Mouse (Mus musculus): ENCODE results near the gene Lexm. TPM values are rescaled to one million over a fixed set of nuclear protein-coding genes. Genes with fewer than 3 reads are reported as not detected.

The Lexm gene
- not detected in 2 replicates for polyA plus RNA-seq (2015; fragmentation: Nextera tagmentation; extraction: Ambion mirVana)

- Histone ChIP-seq H3K27me3 (replicated peaks) (peaks cover 7% of the 10 kb centered on the region), H3K27ac (no peak within 1 kb of the TSS), H3K9me3 (no peaks in the 10 kb centered on the region), H3K9ac (0 out of 2 replicates have a peak within 1 kb of the TSS, but pooled peaks have one; percentile 6), H3K4me2 (peak within 1 kb of the TSS; percentile 52), H3K36me3 (replicated peaks) (no peaks in the 10 kb centered on the region), H3K4me3 (peak within 1 kb of the TSS; percentile 20), H3K4me1 (peaks cover 15% of the 10 kb centered on the region)
- WGBS, result 1% methylated on average over 18 of the region's 19 CpGs
- no peak for ATAC-seq (replicated peaks)
Measured at GRCm38 (mm10) chr4:106617056-106617455, at the start of gene Lexm. TSS of gene Lexm (minus strand) at chr4:106617241.

- Histone ChIP-seq H3K27me3 (replicated peaks) (no peaks in the 10 kb centered on the region), H3K27ac (no peak overlapping the region), H3K4me1 (no peaks in the 10 kb centered on the region), H3K4me2 (no peak overlapping the region), H3K9ac (no peak overlapping the region), H3K36me3 (replicated peaks) (peaks cover 65% of the 10 kb centered on the region), H3K9me3 (no peaks in the 10 kb centered on the region), H3K4me3 (no peak overlapping the region)
- no peak for ATAC-seq (replicated peaks)
- WGBS, result 92% methylated on average over 2 of the region's 2 CpGs
Measured at GRCm38 (mm10) chr4:106666546-106666945, 49.5 kb upstream of the Lexm start.

- Histone ChIP-seq H3K9ac (no peak overlapping the region), H3K4me1 (no peaks in the 10 kb centered on the region), H3K4me3 (no peak overlapping the region), H3K27me3 (replicated peaks) (no peaks in the 10 kb centered on the region), H3K27ac (no peak overlapping the region), H3K36me3 (replicated peaks) (peaks cover 69% of the 10 kb centered on the region), H3K9me3 (no peaks in the 10 kb centered on the region), H3K4me2 (no peak overlapping the region)
- no peak for ATAC-seq (replicated peaks)
- 93% methylated on average over 10 of the region's 10 CpGs for WGBS
Measured at GRCm38 (mm10) chr4:106665673-106666072, 48.6 kb upstream of the Lexm start.

DNA sequence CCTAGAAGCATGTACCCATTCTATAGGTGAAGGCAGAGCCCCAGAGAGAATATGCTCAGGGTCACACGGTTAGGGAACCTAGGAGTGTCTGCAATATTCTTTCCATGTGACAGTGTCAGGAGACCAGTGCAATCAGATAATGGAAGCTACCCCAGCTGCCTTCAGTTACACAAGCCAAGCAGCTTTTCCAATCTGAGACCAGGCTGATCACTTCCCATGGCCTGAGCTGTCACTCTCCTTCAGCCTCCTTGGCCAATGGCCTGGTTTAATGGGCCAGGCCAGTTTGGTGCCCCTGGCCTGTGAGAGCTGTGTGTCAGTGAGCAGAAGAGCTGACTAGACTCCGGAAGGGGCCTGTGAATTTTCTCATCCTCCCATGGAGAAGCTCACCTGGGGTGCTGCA, 48.2 kb upstream of the Lexm start:
- no peak overlapping the region for H3K27ac ChIP-seq
- peaks cover 71% of the 10 kb centered on the region for H3K36me3 ChIP-seq (replicated peaks)
- H3K27me3 ChIP-seq (replicated peaks), result no peaks in the 10 kb centered on the region
- no peaks in the 10 kb centered on the region for H3K4me1 ChIP-seq
- H3K9me3 ChIP-seq, result no peaks in the 10 kb centered on the region
- no peak for ATAC-seq (replicated peaks)
- no peak overlapping the region for H3K4me3 ChIP-seq
- H3K4me2 ChIP-seq, result no peak overlapping the region
- no peak overlapping the region for H3K9ac ChIP-seq
- WGBS, result 95% methylated on average over 2 of the region's 2 CpGs

DNA sequence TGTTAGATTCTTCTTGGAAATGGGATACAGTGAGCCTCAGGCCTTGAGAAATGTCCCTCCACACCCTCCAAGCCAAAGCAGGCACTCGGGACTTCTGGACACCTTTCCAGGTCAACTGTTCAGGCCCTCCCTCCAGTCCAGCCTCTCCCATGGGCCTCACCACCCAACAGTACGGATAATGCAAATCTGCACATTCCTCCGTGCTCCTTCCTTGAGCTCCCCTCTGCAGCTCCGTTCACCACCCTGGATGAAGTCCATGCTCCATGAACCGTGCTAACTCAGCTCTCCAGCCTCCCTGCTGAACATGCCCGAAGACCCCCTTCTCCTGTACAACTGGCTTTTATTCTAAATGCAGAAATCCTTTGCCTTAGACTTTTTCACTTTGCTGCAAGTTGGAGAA, 47.7 kb upstream of the Lexm start:
- H3K4me3 ChIP-seq, result no peak overlapping the region

DNA sequence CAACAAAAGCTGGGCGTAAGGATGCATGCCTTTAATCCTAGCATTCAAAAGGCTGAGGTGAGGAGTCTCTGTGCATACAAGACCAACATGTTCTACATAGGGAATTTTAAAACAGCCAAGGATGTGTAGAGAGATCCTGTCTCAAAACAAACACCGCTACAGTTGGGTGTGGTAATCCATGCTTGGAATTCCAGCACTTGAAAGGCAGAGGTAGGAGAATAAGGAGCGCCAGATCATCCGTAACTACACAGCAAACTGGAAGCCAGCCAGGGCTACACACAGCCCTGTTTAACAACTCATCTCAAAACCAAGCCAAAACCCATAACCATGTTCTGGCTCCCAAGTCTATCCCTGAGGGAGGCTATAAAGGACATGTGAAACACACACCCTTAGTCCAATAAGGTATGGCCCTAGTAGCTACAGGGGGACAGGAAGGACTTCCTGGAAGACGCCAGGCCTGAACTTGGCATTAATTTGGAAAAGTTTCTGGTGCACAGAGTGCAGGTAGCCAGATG, 47.0 kb upstream of the Lexm start:
- H3K27me3 ChIP-seq (replicated peaks), result no peaks in the 10 kb centered on the region
- no peak overlapping the region for H3K9ac ChIP-seq
- peaks cover 64% of the 10 kb centered on the region for H3K36me3 ChIP-seq (replicated peaks)
- H3K4me3 ChIP-seq, result no peak overlapping the region
- ATAC-seq (replicated peaks), result no peak
- H3K4me1 ChIP-seq, result no peaks in the 10 kb centered on the region
- H3K4me2 ChIP-seq, result no peak overlapping the region
- 91% methylated on average over 5 of the region's 5 CpGs for WGBS
- H3K9me3 ChIP-seq, result no peaks in the 10 kb centered on the region
- no peak overlapping the region for H3K27ac ChIP-seq

More for the DNA sequence above, 47.7 kb upstream of the Lexm start:
- Histone ChIP-seq H3K9ac (no peak overlapping the region), H3K27me3 (replicated peaks) (no peaks in the 10 kb centered on the region), H3K4me2 (no peak overlapping the region), H3K27ac (no peak overlapping the region), H3K4me1 (no peaks in the 10 kb centered on the region), H3K36me3 (replicated peaks) (peaks cover 66% of the 10 kb centered on the region), H3K9me3 (no peaks in the 10 kb centered on the region)
- no peak for ATAC-seq (replicated peaks)
- 89% methylated on average over 6 of the region's 6 CpGs for WGBS

GRCm38 (mm10) chr4:106655681-106656080, 38.6 kb upstream of the Lexm start:
- Histone ChIP-seq H3K9me3 (no peaks in the 10 kb centered on the region), H3K4me3 (no peak overlapping the region), H3K9ac (no peak overlapping the region), H3K27ac (no peak overlapping the region), H3K36me3 (replicated peaks) (0 out of 2 replicates have a peak, but pooled peaks cover 11% of the 10 kb centered on the region), H3K27me3 (replicated peaks) (no peaks in the 10 kb centered on the region), H3K4me1 (peaks cover 9% of the 10 kb centered on the region), H3K4me2 (no peak overlapping the region)
- no peak for ATAC-seq (replicated peaks)
- 93% methylated on average over 10 of the region's 10 CpGs for WGBS

- no peak overlapping the region for H3K27ac ChIP-seq
- no peak overlapping the region for H3K4me2 ChIP-seq
- no peaks in the 10 kb centered on the region for H3K9me3 ChIP-seq
- WGBS, result 94% methylated on average over 15 of the region's 15 CpGs
- no peak overlapping the region for H3K9ac ChIP-seq
- 0 out of 2 replicates have a peak, but pooled peaks cover under 1% of the 10 kb centered on the region for H3K36me3 ChIP-seq (replicated peaks)
- H3K4me1 ChIP-seq, result peaks cover 9% of the 10 kb centered on the region
- no peaks in the 10 kb centered on the region; the same call in 1 of the 2 replicates for H3K27me3 ChIP-seq (replicated peaks)
- ATAC-seq (replicated peaks), result no peak
- no peak overlapping the region for H3K4me3 ChIP-seq
Measured at GRCm38 (mm10) chr4:106653051-106653450, 36.0 kb upstream of the Lexm start.

GRCm38 (mm10) chr4:106652546-106652945, 35.5 kb upstream of the Lexm start:
- 96% methylated on average over 3 of the region's 3 CpGs for WGBS
- no peak for ATAC-seq (replicated peaks)
- Histone ChIP-seq H3K9me3 (no peaks in the 10 kb centered on the region), H3K27ac (no peak overlapping the region), H3K9ac (no peak overlapping the region), H3K4me3 (no peak overlapping the region), H3K4me2 (no peak overlapping the region), H3K27me3 (replicated peaks) (peaks cover 1% of the 10 kb centered on the region), H3K4me1 (peaks cover 9% of the 10 kb centered on the region), H3K36me3 (replicated peaks) (no peaks in the 10 kb centered on the region)

GRCm38 (mm10) chr4:106650833-106651527, 33.9 kb upstream of the Lexm start, which contains the start of gene Pars2:
TSS of gene Pars2 (plus strand) at chr4:106651069.
- H3K9ac ChIP-seq, result peak within 1 kb of the TSS; percentile 69
- ATAC-seq (replicated peaks), result peak; percentile 97
- H3K27me3 ChIP-seq (replicated peaks), result peaks cover 11% of the 10 kb centered on the region
- peak within 1 kb of the TSS; percentile 53 for H3K4me3 ChIP-seq
- H3K27ac ChIP-seq, result peak within 1 kb of the TSS; percentile 66
- peak within 1 kb of the TSS; percentile 85 for H3K4me2 ChIP-seq
- H3K4me1 ChIP-seq, result peaks cover 9% of the 10 kb centered on the region
- 2% methylated on average over 40 of the region's 40 CpGs for WGBS
- no peaks in the 10 kb centered on the region for H3K36me3 ChIP-seq (replicated peaks)
- no peaks in the 10 kb centered on the region for H3K9me3 ChIP-seq

DNA sequence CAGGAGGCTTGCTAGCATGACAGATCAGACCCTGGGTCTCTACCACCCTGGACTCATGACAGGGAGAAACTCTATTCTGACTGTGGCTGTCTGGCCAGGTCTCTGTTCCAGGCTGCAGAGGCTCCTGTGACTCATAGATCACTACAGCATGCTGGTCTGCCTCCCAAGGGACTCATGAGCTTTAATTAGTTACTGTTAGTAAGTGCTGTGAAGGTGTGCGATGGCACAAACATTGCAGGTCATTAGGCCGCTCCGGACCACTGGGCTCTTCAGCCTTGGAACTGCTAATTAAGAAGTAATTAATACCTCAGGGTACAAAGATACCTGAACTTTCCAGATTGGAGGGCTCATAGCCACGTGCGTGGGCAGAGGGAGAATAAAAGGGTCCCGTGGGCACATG, 30.1 kb upstream of the Lexm start:
- Histone ChIP-seq H3K4me3 (no peak overlapping the region), H3K36me3 (replicated peaks) (no peaks in the 10 kb centered on the region), H3K27me3 (replicated peaks) (peaks cover 11% of the 10 kb centered on the region), H3K4me1 (peaks cover 9% of the 10 kb centered on the region), H3K9ac (no peak overlapping the region), H3K9me3 (no peaks in the 10 kb centered on the region), H3K27ac (no peak overlapping the region), H3K4me2 (no peak overlapping the region)
- no peak for ATAC-seq (replicated peaks)
- WGBS, result 86% methylated on average over 6 of the region's 6 CpGs

DNA sequence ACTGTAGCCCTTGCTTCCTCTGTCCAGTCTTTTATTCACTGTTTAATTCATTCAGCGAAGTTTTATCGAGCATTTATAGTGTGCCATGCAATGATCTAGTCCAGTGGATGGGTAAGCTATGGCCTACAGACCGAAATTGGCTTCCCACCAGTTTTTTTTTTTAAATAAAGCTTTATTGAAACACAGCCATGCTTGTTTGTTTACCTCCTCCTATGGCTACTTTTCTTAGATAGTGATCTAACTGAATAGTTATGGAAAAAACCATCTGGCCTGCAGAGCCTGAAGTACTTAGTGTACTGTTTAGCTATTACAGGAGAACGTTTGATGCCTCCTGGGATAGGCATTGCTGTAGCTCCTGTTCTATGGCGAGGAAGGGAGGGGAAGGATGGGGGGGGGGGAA, 28.8 kb upstream of the Lexm start:
- H3K4me2 ChIP-seq, result no peak overlapping the region
- no peak overlapping the region for H3K27ac ChIP-seq
- no peaks in the 10 kb centered on the region for H3K36me3 ChIP-seq (replicated peaks)
- WGBS, result 76% methylated on average over 5 of the region's 5 CpGs
- ATAC-seq (replicated peaks), result no peak
- H3K9me3 ChIP-seq, result no peaks in the 10 kb centered on the region
- H3K4me3 ChIP-seq, result no peak overlapping the region
- peaks cover 11% of the 10 kb centered on the region for H3K27me3 ChIP-seq (replicated peaks)
- no peaks in the 10 kb centered on the region for H3K4me1 ChIP-seq
- H3K9ac ChIP-seq, result no peak overlapping the region

DNA sequence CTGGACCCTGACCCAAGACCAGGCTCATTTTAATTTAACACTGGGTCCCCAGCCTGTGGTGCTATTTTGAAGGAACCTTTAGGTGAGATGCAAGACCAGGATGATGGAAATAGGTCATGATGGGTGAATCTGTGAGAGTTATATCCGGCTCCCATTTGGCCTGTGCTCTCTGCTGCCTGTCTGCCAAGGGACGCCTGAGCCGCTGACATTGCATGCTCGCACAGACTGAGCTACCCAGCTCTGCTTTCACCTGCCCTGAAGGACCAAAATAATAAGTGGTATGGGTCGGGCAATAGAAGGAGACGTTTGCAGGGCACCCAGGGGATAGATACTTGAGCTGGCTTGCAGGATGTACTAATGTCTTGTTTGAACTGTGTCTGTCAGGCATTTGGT, 27.2 kb upstream of the Lexm start:
- ATAC-seq (replicated peaks), result no peak
- no peak overlapping the region for H3K4me2 ChIP-seq
- no peaks in the 10 kb centered on the region for H3K36me3 ChIP-seq (replicated peaks)
- H3K4me3 ChIP-seq, result no peak overlapping the region
- WGBS, result 78% methylated on average over 6 of the region's 6 CpGs
- no peaks in the 10 kb centered on the region for H3K4me1 ChIP-seq
- no peak overlapping the region for H3K9ac ChIP-seq
- H3K27ac ChIP-seq, result no peak overlapping the region
- peaks cover 11% of the 10 kb centered on the region for H3K27me3 ChIP-seq (replicated peaks)
- H3K9me3 ChIP-seq, result no peaks in the 10 kb centered on the region
